9 mouse cellular contexts compared by ENCODE assay signal in the genomic region with DNA sequence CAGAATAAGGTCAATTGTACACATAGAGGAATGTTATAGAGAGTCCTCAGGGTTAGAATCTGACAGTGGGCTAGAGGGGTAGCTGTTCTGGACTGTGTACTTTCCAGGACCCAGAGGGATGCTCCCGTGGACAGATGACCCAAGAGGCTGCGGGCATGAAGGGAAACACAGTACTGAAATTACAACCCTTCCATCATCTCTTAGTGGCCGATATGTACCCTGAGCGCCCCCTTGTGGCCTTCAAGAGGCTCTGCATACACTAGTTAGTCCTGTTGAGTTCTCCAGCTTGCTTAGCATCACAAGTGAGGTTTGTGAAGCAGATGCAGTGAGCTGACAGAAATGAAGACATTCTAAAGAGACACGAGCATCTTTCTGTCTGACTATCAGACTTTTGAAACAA. TPM values are rescaled to one million over a fixed set of nuclear protein-coding genes. Genes with fewer than 3 reads are reported as not detected.
DNase-seq lines count a peak whose midpoint lies in the region; TF ChIP-seq lines count a peak whose summit lies in the region.
"Had no signal": no experiment of that assay in that cellular context is flagged by ENCODE, and none has a peak within 500 bp of the region (broad histone marks: within the 10 kb centered on the region; RNA-seq: fewer than 3 reads in every experiment).

No protein-coding gene starts in this region.

- peak; percentile 81 for TF ChIP-seq CTCF in cortical plate, adult 2 months (IDR thresholded peaks at IDR 0.05; ENCODE audit: extremely low read depth, insufficient read depth, low read length)

- no peak for TF ChIP-seq POLR2A in cortical plate, adult 2 months (IDR thresholded peaks at IDR 0.05; ENCODE audit: extremely low read depth, insufficient read depth, low read length)

- intact Hi-C loops in heart, postnatal 36 days (cut with DNase I), result no loop called here
- intact Hi-C loops in left cerebral cortex, postnatal 36 days (cut with DNase I), result no loop called here

- H3K27ac ChIP-seq in cortical plate, adult 2 months (ENCODE audit: insufficient read depth, low read length), result no peak overlapping the region
- H3K27ac ChIP-seq: heart, embryonic 15.5 days had no signal

- peak; percentile 2 for DNase-seq in ovary, adult 18-20 months (ENCODE audit: low spot score)
- no peak for DNase-seq in ovary, postnatal 14 days (ENCODE audit: low spot score)
- DNase-seq in adrenal gland, adult 18-20 months (ENCODE audit: low spot score in 2 of 2), result peak; percentile 33 to 37
- DNase-seq in heart, postnatal 36 days, result peak; percentile 31 to 41
- DNase-seq in left cerebral cortex, postnatal 36 days (ENCODE audit: low spot score in 2 of 2), result peak; percentile 8 to 17
- peak; percentile 87 for DNase-seq in naive thymus-derived CD4-positive, alpha-beta T cell, adult 2 months (ENCODE audit: low read depth)
- peak; percentile 41 for DNase-seq in thymus, postnatal 14 days

- no peak overlapping the region for H3K4me3 ChIP-seq in cortical plate, adult 2 months (ENCODE audit: insufficient read depth, low read length)
- H3K4me3 ChIP-seq: heart, embryonic 15.5 days had no signal

- 0 out of 2 replicates have a peak, but pooled peaks cover 1% of the 10 kb centered on the region for H3K4me1 ChIP-seq in cortical plate, adult 2 months (ENCODE audit: control insufficient read depth, insufficient read depth, low read length)
- H3K4me1 ChIP-seq: heart, embryonic 15.5 days had no signal

RNA-seq across cellular contexts. Expression of gene A430033K04Rik, which starts 36.3 kb away (rescaled TPM):
- total RNA-seq in adrenal gland, adult 18-20 months (2021), result 1 to 10 TPM; 4.3 to 5.0 TPM
- polyA plus RNA-seq in cortical plate, adult 2 months (2012; rRNA removed), result 10.3 and 11.5 TPM in 2 replicates
- total RNA-seq in heart, postnatal 36 days (2021), result 1 to 10 TPM; 4.1 to 4.7 TPM
- 10 to 100 TPM; 11.3 to 16.4 TPM for total RNA-seq in left cerebral cortex, postnatal 36 days (2021)

RNA-seq across cellular contexts. Expression of gene Zfp68, which starts 39.4 kb away (rescaled TPM):
- 10 to 100 TPM; 18.0 to 21.4 TPM for total RNA-seq in adrenal gland, adult 18-20 months (2021)
- 19.9 and 20.9 TPM in 2 replicates for polyA plus RNA-seq in cortical plate, adult 2 months (2012; rRNA removed)
- 10 to 100 TPM; 20.6 to 21.6 TPM for total RNA-seq in heart, postnatal 36 days (2021)
- 10 to 100 TPM; 26.9 to 31.3 TPM for total RNA-seq in left cerebral cortex, postnatal 36 days (2021)
